Mouse (Mus musculus): Measurements from ENCODE around the gene Hadhb.

- TF ChIP-seq CTCF (IDR thresholded peaks at IDR 0.05; ENCODE audit: low read depth): no peak
- TF ChIP-seq EP300 (IDR thresholded peaks at IDR 0.05; ENCODE audit: low read depth): no peak
Measured at GRCm38 (mm10) chr5:30204441-30204840, 49.4 kb downstream of the Hadhb start.

Data from liver, embryonic 14.5 days (tissue).